Mouse (Mus musculus) midbrain, embryonic 11.5 days (tissue): ENCODE results near the gene Dcaf11. TPM values are rescaled to one million over a fixed set of nuclear protein-coding genes. Genes with fewer than 3 reads are reported as not detected.

Experiments
- ATAC-seq: fragments of 200-750 bp; cut with Nextera tagmentation; 2 replicates; pipeline ENCODE4 v1.8.0; 2017; ENCODE audit warnings: moderate TSS enrichment, moderate library complexity; ENCODE audit not compliant: low FRiP score
- DNase-seq: peaks from one replicate; pipeline ENCODE4 v3.0.0; 2015; ENCODE audit warnings: low spot score; ENCODE audit errors: missing footprints
- H3K27ac ChIP-seq: fragments of 300-500 bp; sonication (generic); 2 replicates; pipeline ENCODE4 v1.5.1; 2014; ENCODE audit warnings: low read depth, low read length
- H3K27me3 ChIP-seq: fragments of 300-500 bp; sonication (generic); 2 replicates; pipeline ENCODE4 v1.6.1; 2014; ENCODE audit warnings: mild to moderate bottlenecking, low read length, moderate library complexity, mixed read lengths; ENCODE audit not compliant: control insufficient read depth, insufficient read depth
- H3K36me3 ChIP-seq: fragments of 300-500 bp; sonication (generic); 2 replicates; pipeline ENCODE4 v1.6.1; 2014; ENCODE audit warnings: mild to moderate bottlenecking, low read length, moderate library complexity, mixed read lengths; ENCODE audit not compliant: control insufficient read depth, insufficient read depth
- H3K4me1 ChIP-seq: fragments of 300-500 bp; sonication (generic); 2 replicates; pipeline ENCODE4 v1.6.1; 2014; ENCODE audit warnings: low read length; ENCODE audit not compliant: control insufficient read depth, insufficient read depth
- H3K4me2 ChIP-seq: fragments of 300-500 bp; sonication (generic); 2 replicates; pipeline ENCODE4 v1.6.1; 2014; ENCODE audit warnings: mild to moderate bottlenecking, moderate library complexity
- H3K4me3 ChIP-seq: fragments of 300-500 bp; sonication (generic); 2 replicates; pipeline ENCODE4 v1.5.1; 2014; ENCODE audit warnings: low read depth, low read length
- H3K9ac ChIP-seq: fragments of 300-500 bp; sonication (generic); 2 replicates; pipeline ENCODE4 v1.6.1; 2014; ENCODE audit warnings: low read length
- H3K9me3 ChIP-seq: fragments of 300-500 bp; sonication (generic); 2 replicates; pipeline ENCODE4 v1.6.1; 2016; ENCODE audit warnings: low read length; ENCODE audit not compliant: control insufficient read depth
- WGBS: fragments of 180-500 bp; shearing (Covaris S2); extraction: QIAGEN DNeasy Blood & Tissue Kit; methylation state at CpG from one replicate; pipeline ENCODE4 v1.1.7; 2014; 5-methylcytosine and 5-hydroxymethylcytosine counted together
- polyA plus RNA-seq: library from polyadenylated mRNA; unstranded; fragments of >200 nt; fragmentation: Nextera tagmentation; extraction: Ambion mirVana; gene quantifications from 2 replicates; pipeline ENCODE4 v1.2.1, GENCODE M21; 2014

Dcaf11 gene
- polyA plus RNA-seq, 1 experiment from 2014 or later = 76.4 TPM

DNA sequence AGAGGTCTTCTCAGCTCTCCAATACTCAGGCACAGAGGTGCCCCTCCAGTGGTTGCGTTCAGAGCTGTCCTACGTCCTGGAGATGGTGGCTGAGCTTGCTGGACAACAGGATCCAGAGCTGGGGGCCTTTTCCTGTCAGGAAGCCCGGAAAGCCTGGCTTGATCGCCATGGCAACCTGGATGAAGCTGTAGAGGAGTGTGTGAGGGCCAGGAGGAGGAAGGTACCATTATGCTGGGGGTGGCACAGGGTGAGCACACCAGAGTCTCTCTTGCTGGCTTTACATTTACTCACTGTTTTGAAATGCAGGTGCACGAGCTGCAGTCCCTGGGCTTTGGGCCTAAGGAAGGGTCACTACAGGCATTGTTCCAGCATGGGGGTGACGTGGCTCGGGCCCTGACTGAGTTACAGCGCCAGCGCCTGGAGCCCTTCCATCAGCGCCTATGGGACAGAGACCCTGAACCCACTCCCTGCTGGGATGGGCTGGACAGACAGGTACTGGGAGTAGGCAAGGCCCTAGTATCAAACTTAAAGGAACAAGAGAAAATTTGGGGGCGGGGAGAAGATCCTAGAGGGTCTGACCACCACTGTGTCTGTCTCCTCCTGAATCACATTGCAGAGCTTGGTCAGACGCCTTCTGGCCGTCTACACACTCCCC is 36.4 kb downstream of the Dcaf11 start:
- H3K27ac ChIP-seq = no peak overlapping the region
- ATAC-seq = no peak
- no peak overlapping the region for H3K4me3 ChIP-seq
- H3K9me3 ChIP-seq = no peaks in the 10 kb centered on the region
- H3K4me1 ChIP-seq = peaks cover 9% of the 10 kb centered on the region
- H3K4me2 ChIP-seq = no peak overlapping the region
- DNase-seq = peak; percentile 66
- 78% methylated on average over 13 of the region's 13 CpGs for WGBS
- H3K36me3 ChIP-seq = peaks cover 26% of the 10 kb centered on the region
- no peak overlapping the region for H3K9ac ChIP-seq
- H3K27me3 ChIP-seq = no peaks in the 10 kb centered on the region

DNA sequence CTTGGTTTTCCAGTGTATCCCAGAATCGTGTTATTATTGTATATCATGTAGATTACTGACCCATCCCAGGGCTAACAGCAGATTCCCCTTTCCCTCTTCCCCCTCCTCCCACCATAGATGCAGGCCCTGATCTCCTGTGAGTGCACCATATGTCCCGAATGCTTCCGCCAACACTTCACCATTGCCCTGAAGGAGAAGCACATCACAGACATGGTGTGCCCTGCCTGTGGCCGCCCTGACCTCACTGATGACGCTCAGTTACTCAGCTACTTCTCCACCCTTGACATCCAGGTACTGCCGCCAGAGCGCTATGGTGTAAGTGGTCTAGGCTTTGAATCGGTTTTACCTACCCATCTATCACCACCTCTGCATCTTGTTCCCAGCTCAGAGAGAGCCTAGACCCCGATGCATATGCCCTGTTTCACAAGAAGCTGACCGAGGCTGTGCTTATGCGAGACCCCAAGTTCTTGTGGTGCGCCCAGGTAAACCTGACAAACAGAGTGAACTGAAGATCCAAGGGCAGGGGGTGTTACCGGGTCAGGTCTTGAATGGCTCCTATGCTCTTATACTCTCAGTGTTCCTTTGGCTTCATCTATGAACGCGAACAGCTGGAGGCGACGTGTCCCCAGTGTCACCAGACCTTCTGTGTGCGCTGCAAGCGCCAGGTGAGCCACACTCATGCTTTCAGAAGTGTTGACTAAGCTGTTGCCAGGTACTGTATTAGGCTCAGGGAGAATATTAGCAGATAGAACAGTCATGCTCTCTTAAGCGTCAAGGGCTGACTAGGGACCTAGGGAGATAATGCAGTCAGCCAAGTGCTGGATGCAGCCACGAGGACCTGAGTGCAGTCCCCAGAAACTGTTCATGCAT is 39.0 kb downstream of the Dcaf11 start:
- ATAC-seq (no peak), DNase-seq (peak; percentile 67)
- no peak overlapping the region for H3K9ac ChIP-seq
- WGBS = 95% methylated on average over 21 of the region's 21 CpGs
- H3K4me2 ChIP-seq = no peak overlapping the region
- no peak overlapping the region for H3K4me3 ChIP-seq
- H3K27ac ChIP-seq = no peak overlapping the region
- no peaks in the 10 kb centered on the region for H3K9me3 ChIP-seq
- no peaks in the 10 kb centered on the region for H3K4me1 ChIP-seq
- no peaks in the 10 kb centered on the region for H3K27me3 ChIP-seq
- peaks cover 34% of the 10 kb centered on the region for H3K36me3 ChIP-seq

DNA sequence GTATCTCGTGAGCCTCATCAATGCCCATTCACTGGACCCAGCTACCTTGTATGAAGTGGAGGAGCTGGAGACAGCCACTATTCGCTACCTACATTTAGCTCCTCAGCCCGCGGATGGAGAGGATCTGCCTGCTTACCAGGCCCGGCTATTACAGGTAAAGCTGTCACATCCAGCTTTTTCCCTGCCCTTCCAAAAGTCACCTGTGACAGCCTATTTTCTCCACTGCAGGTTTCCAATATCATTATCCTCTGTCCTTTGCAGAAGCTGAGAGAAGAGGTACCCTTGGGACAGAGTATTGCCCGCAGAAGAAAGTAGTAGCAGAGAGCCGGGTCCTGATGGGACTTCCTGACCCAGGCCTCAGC is 43.4 kb downstream of the Dcaf11 start, which contains the start of gene Irf9:
Irf9 (plus strand) TSS at position 301 of the 362 bp plus-strand sequence.
- peak within 1 kb of the TSS; percentile 34; the same call in 1 of the 2 replicates for H3K9ac ChIP-seq

DNA sequence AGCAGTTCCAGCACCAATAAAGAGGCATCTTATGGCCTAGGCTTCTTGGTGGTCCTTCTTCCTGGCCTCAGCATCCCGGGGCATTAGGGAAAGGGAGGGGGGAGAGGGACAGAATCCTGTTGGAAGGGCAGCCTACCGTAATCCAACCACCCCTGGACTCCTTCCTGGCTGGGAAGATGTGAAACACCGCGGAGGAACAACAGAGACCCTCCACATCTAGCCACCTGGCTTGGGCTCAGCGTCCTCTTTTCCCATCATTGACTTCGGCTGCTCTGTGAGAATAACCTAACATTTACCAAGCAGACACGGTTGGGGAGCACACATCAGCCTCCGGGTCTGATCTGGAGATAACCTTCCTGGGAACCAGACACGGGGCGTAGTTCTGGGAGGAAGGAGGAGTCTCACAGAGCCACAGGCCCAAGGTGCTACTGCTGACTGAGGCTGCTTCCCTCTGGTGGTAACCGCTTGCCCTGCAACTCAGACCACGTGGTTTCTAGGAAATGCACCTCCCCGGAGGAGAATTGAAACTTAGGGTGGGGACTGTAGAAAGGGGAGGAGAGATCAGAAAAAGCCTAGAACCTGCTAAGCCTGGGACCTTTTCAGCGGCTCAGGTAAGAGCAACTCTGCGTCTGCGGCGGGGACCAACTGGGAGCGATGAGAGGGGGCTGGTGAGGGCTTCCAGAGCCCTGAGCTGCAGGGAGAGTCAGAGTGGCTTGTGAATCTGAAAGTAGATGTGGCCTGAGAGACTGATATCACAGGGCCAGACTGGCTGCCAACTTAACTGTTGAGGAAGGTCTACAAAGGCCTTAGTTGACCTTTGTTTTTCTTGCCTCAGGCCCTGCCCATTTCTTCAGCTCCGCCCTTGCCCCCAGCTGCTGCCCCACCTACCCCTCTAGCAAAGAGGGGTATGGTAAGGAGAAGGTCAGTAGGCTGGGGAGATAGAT is 44.1 kb downstream of the Dcaf11 start:
- Histone ChIP-seq H3K9ac (peak overlapping the region; percentile 34; the same call in 1 of the 2 replicates), H3K4me3 (peak overlapping the region; percentile 10; the same call in 1 of the 2 replicates), H3K4me1 (no peaks in the 10 kb centered on the region), H3K4me2 (peak overlapping the region; percentile 28; the same call in 1 of the 2 replicates), H3K27me3 (no peaks in the 10 kb centered on the region), H3K36me3 (peaks cover 23% of the 10 kb centered on the region), H3K27ac (no peak overlapping the region), H3K9me3 (no peaks in the 10 kb centered on the region)
- WGBS = 23% methylated on average over 19 of the region's 19 CpGs
- peak; percentile 89 for ATAC-seq
- peak; percentile 96 for DNase-seq

More for the DNA sequence above, 43.4 kb downstream of the Dcaf11 start, which contains the start of gene Irf9:
- Histone ChIP-seq H3K27ac (no peak within 1 kb of the TSS), H3K4me1 (no peaks in the 10 kb centered on the region), H3K27me3 (no peaks in the 10 kb centered on the region), H3K4me2 (peak within 1 kb of the TSS; percentile 28; the same call in 1 of the 2 replicates), H3K36me3 (peaks cover 20% of the 10 kb centered on the region), H3K9me3 (no peaks in the 10 kb centered on the region), H3K4me3 (peak within 1 kb of the TSS; percentile 10; the same call in 1 of the 2 replicates)
- WGBS = 88% methylated on average over 7 of the region's 7 CpGs
- DNase-seq (peak; percentile 73), ATAC-seq (no peak)

DNA sequence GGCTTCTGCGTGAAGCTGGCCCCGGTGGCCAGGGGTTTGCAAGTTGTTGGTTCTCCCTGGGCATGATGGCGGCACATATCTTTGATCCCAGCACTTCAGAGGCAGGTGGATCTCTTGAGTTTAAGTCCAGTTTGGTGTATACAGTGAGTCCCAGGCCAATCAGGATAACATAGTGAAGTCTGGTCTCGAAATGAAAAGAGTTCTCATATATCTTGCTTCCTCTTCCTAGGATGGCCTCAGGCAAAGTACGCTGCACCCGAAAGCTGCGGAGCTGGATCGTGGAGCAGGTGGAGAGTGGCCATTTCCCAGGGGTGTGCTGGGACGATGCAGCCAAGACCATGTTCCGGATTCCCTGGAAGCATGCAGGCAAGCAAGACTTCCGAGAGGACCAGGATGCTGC is 45.0 kb downstream of the Dcaf11 start:
- Histone ChIP-seq H3K4me3 (no peak overlapping the region), H3K27ac (no peak overlapping the region), H3K27me3 (no peaks in the 10 kb centered on the region), H3K36me3 (peaks cover 20% of the 10 kb centered on the region), H3K9me3 (no peaks in the 10 kb centered on the region), H3K9ac (no peak overlapping the region), H3K4me2 (no peak overlapping the region), H3K4me1 (no peaks in the 10 kb centered on the region)
- 97% methylated on average over 11 of the region's 11 CpGs for WGBS
- DNase-seq (peak; percentile 56), ATAC-seq (no peak)

DNA sequence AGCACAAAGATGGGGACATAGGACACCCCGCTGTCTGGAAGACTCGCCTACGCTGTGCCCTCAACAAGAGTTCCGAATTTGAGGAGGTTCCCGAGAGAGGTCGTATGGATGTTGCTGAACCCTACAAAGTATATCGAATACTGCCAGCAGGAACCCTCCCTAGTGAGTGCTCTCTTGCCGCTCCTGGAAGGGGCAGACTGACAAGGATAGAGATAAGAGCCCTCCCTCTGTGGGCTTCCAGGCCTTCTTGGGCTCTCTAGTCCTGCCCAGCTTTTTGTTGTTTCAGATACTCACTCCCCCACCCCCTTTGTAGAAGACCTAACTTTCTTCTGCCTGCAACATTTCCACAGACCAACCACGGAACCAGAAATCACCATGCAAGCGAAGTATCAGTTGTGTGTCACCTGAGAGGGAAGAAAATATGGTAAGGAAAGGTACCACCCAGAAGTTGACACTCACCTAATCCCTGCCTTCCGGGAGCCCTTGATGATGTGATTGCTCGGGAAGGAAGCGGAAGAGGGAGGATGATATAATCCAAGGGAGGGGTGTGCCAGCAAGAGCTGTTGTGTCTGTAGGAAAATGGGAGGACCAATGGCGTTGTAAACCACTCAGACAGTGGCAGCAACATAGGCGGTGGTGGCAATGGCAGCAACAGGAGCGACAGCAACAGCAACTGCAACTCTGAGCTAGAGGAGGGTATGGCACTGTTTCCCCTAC is 46.1 kb downstream of the Dcaf11 start:
- DNase-seq (peak; percentile 19), ATAC-seq (no peak)
- H3K36me3 ChIP-seq = peaks cover 20% of the 10 kb centered on the region
- no peaks in the 10 kb centered on the region for H3K4me1 ChIP-seq
- H3K4me2 ChIP-seq = no peak overlapping the region
- no peak overlapping the region for H3K27ac ChIP-seq
- 92% methylated on average over 16 of the region's 16 CpGs for WGBS
- no peak overlapping the region for H3K4me3 ChIP-seq
- H3K9me3 ChIP-seq = no peaks in the 10 kb centered on the region
- no peak overlapping the region for H3K9ac ChIP-seq
- H3K27me3 ChIP-seq = no peaks in the 10 kb centered on the region

DNA sequence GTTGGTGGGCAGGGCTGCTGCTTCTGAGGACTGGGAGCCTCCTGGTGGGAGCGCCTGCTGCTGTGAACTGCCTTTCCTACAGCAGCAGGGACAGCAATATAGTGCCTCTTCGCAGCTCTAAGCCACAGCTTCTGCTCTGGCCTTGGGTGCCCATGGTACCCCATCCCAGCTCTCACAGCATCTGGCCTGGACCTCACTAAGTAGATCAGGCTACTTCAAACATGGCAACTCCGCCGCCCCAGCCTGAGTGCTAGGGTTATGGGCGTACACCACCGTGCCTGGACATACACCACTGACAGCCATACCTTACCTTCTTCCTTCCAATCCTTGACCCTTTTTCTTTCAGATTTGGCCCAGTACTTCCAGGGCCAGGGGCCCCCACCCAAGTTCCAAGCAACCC is 48.5 kb downstream of the Dcaf11 start:
- H3K4me1 ChIP-seq = no peaks in the 10 kb centered on the region
- DNase-seq (no peak), ATAC-seq (no peak)
- WGBS = 93% methylated on average over 6 of the region's 6 CpGs
- H3K27ac ChIP-seq = no peak overlapping the region
- no peak overlapping the region for H3K4me3 ChIP-seq
- no peaks in the 10 kb centered on the region for H3K9me3 ChIP-seq
- no peak overlapping the region for H3K9ac ChIP-seq
- H3K36me3 ChIP-seq = peaks cover 10% of the 10 kb centered on the region; the same call in 1 of the 2 replicates
- no peaks in the 10 kb centered on the region for H3K27me3 ChIP-seq
- no peak overlapping the region for H3K4me2 ChIP-seq

DNA sequence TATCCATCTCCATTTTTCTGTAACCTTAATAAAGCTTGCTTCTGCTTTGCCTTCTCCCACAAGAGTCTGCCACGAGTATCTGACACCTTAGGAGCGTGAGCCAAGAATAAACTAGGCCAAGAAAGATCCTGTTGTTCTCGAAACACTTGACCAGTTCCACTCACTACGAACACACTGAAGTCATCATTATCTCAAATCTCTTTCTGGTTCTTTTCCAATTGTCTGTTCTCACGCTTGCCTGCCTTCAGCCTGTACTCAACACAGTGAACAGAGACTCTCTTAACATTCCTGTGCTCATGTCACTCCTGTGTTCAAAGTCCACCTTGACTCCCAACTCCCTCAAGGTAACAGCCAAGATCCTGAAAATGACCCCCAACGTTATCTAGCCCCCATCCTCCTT is 53.5 kb downstream of the Dcaf11 start:
- 70% methylated on average over 6 of the region's 6 CpGs for whole genome bisulfite sequencing
- no peak for ATAC-seq
- H3K27ac ChIP-seq = no peak overlapping the region
- no peak overlapping the region for H3K9ac ChIP-seq
- peaks cover 4% of the 10 kb centered on the region; the same call in 1 of the 2 replicates for H3K36me3 ChIP-seq
- DNase-seq = no peak
- H3K4me1 ChIP-seq = no peaks in the 10 kb centered on the region
- H3K4me2 ChIP-seq = no peak overlapping the region
- H3K9me3 ChIP-seq = no peaks in the 10 kb centered on the region
- H3K4me3 ChIP-seq = no peak overlapping the region
- no peaks in the 10 kb centered on the region for H3K27me3 ChIP-seq
